Mouse (Mus musculus): ENCODE results near the gene Trim67. TPM values are rescaled to one million over a fixed set of nuclear protein-coding genes. Genes with fewer than 3 reads are reported as not detected.

Trim67 gene
- total RNA-seq, 2 experiments from 2014 or later: 3.1 to 3.9 TPM

GRCm38 (mm10) chr8:124794486-124794780 is 1.5 kb downstream of the Trim67 start:
- DNase-seq: peak; percentile 75 to 80

DNA sequence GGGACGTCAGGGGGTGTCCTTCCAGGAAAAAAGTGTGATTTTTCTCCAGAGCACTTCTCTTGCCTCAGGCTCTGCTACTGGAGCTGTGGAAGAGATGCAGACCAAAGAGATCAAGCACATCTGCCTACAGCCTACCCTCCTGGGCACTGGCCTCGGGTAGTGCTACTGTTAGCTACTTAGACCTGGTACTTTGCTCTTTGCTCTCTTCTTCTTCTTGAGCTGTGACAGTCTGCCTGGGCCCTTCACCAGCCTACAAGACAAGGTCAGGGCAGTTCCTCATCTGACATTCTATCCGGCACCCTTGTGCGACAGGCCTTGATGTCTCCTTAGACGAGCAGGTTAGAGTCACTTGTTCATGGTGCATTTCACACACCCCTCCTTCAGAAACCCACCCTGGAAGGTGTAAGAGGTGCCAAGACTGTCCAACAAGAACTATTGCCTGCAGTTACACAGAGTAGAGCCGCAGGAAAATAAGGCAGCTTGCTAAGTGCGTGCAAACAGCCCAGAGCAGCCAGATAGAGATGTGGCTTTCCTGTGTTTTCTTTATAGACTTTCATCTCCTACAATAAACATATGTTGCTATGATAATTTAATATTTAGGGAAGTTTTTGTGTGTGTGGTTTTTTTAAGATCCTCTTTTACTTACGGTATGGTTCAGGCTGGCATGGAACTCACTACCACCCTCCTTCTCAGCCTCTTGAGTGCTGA is 3.0 kb downstream of the Trim67 start:
- DNase-seq: no peak

- DNase-seq: no peak
Observed at GRCm38 (mm10) chr8:124800542-124800941, 7.7 kb downstream of the Trim67 start.

- DNase-seq: no peak
Observed at GRCm38 (mm10) chr8:124803824-124804702, 11.2 kb downstream of the Trim67 start.

GRCm38 (mm10) chr8:124805990-124806389 is 13.1 kb downstream of the Trim67 start:
- DNase-seq: no peak

DNA sequence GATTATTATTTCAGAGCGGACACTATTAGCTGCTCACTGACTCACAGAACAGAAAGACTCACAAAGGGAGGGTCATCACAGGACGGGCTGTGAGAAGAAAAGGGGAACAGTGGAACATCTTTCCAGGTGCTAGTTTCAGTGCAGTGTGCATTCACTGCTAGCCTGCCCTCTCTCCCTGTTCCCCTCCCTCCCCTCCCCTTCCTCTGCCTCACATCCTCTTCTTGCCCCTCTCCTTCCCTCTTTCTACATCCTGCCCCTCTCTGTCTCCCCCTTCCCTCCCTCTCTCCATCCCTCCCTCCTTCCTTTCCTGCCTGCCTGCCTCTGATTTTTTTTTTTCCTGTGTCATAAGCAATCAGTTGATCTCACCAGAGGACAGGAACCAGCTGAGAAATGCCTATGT is 16.5 kb downstream of the Trim67 start:
- DNase-seq: no peak

DNA sequence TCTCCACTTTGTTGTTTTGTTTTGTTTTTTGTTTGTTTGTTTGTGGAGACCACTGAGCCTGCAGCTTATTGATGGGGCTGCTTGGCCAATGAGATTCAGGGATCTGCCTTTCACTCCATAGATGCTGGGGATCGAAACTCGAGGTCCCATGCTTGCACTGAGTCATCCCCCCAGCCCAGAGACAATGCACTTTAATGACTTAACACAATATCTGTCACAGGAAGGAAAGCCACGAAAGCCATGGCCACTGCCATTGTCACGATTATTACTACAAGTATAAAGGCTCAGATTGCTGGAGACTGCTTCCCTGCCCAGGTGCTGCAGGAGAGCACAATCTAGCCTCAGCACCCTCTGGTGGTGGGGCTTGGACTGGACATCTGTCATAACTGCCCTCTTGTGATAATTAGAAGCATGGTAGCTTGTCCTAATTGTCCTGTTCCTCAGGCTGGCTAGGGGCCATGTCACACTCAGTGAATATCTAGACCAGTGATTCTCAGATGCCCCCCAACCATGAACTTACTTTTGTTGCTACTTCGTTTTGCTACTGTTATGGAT is 17.2 kb downstream of the Trim67 start:
- no peak for DNase-seq

GRCm38 (mm10) chr8:124810689-124811394 is 17.9 kb downstream of the Trim67 start:
- DNase-seq: no peak

GRCm38 (mm10) chr8:124813326-124813725 is 20.4 kb downstream of the Trim67 start:
- DNase-seq: no peak

- no peak for DNase-seq
Observed at GRCm38 (mm10) chr8:124815870-124816269, 23.0 kb downstream of the Trim67 start.

GRCm38 (mm10) chr8:124816866-124817265 is 24.0 kb downstream of the Trim67 start:
- DNase-seq: no peak

DNA sequence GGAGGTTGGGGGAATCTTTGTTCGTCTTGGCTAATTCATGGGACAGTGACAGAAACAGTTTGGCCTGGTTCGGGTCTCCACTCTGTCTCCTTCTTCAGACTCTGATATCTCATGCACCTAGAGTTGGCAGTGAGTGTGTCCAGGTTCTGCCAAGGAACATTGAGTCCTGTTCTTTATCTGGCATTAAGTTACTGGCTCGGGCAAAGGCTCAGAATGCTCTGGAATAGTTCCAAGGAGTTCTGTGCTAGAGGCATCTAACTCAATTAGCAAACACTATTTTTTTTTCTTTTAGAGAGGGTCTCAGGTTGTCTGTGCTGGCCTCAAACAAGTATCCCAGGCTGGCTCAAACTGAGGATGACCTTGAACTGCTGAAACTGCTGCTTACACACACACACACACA is 24.5 kb downstream of the Trim67 start:
- no peak for DNase-seq

DNA sequence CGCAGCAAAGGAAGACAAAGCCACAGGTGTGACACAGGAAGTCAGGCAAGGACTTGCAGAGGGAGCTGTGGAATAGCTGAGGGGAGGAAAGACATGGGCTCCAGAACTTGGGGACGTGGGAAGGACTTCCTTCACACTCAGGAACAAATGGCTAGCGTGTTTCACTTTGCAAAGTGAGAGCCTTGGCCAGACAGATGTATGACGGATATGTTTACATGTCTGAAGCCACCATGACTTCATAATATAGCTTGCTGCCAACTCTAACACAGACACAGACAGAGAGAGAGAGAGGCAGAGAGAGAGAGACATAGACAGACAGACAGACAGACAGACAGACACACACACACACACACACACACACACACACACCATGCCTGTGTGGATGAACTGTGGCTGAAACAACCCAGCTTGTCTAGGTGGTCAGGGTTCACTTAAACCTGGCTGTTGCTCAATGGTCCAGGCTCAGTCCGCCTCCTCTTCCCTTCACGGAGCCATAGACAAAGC is 26.8 kb downstream of the Trim67 start:
- no peak for DNase-seq

- no peak for DNase-seq
Observed at GRCm38 (mm10) chr8:124820125-124820524, 27.2 kb downstream of the Trim67 start.

DNA sequence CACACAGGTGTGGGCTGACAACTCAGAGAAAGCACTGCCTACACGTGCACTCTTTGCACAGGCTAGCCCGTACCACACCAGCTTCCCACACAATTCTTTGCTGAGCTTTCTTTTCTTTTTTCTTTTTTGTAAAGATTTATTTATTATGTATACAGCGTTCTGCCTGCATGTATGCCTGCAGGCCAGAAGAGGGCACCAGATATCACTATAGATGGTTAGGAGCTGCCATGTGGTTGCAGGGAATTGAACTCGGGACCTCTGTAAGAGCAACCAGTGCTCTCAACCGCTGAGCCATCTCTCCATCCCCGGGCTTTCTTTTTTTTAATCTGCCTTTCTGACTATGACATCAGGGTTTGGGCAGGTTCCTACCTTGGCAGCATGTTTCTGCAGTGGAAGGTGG is 30.6 kb downstream of the Trim67 start:
- no peak for DNase-seq

GRCm38 (mm10) chr8:124826658-124827057 is 33.8 kb downstream of the Trim67 start:
- DNase-seq: no peak

- peak in 1 of 2 experiments; percentile 18 for DNase-seq
Observed at GRCm38 (mm10) chr8:124827387-124827786, 34.5 kb downstream of the Trim67 start.

DNA sequence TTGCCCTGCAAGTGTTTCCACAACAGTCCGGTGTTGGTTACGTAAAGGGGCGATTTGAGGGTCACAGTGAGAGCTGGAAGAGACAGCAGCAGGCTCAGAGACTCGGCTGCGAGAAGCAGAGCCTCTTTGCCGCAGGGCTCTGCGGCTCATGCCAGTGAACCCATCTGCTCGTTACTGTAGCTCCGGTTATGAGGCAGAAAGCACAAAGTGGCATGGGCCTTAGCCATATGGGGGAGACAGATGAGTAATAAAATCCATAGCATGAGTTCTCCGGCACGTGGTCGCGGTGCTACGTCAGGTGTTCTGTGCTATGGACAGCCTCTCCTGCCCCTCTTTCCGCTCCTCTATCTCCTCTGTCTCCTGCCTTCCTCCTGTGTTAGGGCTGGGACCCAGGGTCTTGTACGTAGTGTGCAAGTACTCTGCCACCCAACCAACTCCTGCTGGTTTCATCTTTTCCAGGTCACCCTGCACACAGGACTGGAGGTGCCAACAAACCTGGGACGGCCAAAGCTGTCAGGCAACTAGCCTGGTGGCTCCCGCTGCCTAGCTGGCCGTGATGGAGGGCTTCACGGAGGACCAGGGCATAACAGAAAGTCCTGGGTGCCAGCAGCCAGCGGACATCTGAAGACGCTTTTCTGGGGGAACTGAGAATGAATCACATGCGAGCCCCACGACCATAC is 35.8 kb downstream of the Trim67 start:
- peak; percentile 23 to 27 for DNase-seq

GRCm38 (mm10) chr8:124830050-124830449 is 37.2 kb downstream of the Trim67 start:
- no peak for DNase-seq

DNA sequence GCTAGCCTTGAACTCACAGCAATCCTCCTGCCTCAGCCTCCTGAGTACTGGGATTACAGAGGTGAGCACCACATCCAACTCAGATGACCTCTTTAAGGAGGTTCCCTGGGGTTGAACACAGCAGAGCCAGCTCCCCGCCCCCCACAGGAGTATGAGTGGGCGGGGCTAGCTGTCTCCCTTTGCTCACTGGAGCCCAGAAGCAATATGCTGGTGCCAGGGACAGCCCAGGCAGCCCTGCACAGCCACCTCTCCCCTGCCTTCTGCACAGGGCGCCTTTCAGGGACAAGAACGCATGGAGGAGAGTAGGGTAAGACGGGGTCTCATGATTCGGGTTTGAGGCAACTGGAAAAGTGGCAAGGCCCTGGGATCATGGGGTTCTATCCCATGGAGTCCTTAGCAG is 38.6 kb downstream of the Trim67 start:
- no peak for DNase-seq

- no peak for DNase-seq
Observed at GRCm38 (mm10) chr8:124831941-124832340, 39.0 kb downstream of the Trim67 start.
